Mouse (Mus musculus): ENCODE results near the gene Tex36.

Tex36 gene

DNA sequence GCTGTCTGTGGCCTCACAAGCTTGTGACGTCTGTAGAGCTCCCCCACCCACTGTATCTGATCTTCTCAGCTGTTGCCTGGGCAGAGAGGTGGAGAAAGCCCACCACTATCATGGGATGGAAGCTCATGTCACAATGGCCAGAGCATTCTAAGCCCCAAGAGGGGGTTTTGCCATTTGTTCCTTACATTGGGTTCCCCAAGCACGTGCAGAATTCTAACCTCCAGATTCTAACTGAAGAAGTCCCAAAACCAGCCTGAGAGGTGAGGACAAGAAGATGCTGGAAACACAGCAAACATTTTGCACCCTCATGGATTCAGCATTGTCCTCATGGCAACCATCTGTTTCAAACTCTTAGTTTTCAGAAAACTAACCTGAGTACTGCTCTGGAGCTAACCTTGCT lies at the start of gene Tex36:
Gene Tex36, minus strand, starts transcription at position 101 of the 400 bp plus-strand sequence.
- no peak for DNase-seq

GRCm38 (mm10) chr7:133645716-133646115 lies 43.8 kb upstream of the Tex36 start:
- no peak for DNase-seq

DNA sequence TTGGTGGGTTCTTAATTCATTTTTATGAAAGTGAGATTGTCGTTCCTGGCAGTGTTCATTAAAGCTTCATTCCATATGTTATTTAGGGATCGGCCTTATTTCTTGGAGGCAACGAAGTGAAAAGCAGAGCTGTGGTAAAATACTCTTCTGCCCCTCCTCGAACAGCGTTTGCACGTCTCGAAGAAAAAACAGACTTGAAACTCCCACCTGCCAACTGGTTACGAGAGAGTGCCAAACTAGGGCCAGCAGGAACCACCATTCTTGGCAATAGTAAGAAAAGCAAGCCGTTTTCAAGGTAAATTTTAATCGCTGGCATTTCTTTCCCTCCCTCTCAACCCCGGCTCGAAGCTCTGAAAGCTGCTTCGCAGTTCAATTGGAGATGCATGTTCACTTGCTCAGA lies 36.9 kb upstream of the Tex36 start:
- DNase-seq, result no peak

DNA sequence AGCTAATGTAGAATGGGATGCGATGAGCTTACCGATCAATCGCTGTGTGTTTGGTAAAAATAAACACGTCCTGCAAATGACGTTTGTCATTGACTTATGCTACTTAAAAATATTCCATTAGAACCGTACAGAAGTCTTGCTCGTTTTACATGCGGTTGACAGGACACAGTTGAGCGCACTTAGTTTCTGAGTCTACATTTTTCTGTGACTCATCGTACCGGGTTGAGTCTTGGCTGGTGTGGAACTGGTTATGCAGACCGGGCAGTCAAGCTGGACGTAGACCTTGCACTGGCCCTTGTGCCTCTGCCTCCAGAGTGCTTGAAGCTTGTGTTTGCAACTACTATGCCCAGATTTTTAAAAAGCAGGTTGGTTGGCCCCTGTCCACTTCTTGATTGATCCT lies 36.3 kb upstream of the Tex36 start:
- no peak for DNase-seq

GRCm38 (mm10) chr7:133637361-133638305 lies 35.7 kb upstream of the Tex36 start, which contains the start of gene Edrf1:
Edrf1 (plus strand) TSS chr7:133637543.
- DNase-seq, result peak; percentile 100

DNA sequence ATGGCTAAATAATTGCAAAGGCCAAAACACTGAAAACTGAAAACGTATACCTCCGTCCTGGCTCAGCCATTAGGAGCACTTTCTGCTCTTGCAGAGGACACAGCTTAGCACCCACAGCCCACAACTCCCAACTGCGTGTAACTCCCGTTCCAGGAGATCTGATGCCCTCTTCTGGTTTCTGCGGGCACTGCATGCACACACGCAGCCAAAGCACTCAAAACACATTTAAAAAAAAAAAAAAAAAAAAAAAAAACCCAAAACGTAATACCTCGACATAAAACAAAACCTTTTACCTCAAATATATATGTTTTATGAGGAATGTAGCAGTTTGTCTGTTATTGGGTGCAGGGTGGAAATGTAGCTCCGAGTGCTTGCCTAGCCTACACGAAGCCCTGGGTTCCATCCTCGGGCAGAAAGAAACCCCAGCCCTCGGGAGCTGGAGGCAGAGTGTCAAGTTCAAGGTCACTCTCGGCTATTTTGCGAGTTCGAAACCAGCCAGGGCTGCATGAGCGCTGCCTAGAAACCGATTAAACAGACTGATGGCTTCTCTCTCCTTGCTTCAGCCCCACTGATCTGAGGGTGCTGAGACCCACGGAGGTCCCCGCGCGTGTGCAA lies 34.9 kb upstream of the Tex36 start:
- peak; percentile 85 for DNase-seq

DNA sequence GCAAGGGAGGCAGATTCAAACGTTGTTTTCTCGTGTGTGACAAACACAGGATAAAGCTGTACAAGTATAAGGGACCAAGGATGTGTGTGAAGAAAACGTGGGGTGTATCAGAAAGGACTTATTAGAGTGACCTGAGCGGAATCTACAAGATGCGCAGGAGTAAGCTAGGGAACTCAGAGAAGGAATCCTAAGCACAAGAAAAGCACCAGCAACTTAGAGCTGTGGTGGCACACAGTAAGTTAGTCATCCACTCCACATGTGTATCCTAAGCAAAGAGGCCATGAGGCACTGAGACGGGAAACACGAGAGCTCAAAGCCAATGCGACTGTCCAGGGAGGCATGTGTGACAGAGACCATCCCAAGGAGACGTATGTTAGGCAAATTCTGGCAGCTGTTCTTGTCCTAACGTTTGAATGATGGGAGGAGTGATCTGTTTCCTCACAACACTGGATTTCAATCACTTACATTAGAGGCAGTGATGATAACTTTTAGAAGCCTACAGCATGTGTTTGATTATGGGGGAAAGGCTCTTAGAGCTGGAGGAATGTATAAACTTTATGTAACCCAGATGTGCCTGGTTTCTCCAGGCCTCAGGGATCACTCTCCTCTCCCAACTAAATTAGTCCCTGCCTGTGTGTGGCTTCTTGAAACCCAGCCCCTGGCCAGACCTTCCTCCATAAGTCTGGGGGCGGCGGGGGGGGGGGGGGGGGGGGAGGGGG lies 33.1 kb upstream of the Tex36 start:
- DNase-seq, result peak; percentile 78

GRCm38 (mm10) chr7:133632476-133632875 lies 30.5 kb upstream of the Tex36 start:
- DNase-seq, result peak; percentile 56

GRCm38 (mm10) chr7:133630821-133631220 lies 28.9 kb upstream of the Tex36 start:
- DNase-seq, result no peak

- DNase-seq, result peak; percentile 26
Measured at GRCm38 (mm10) chr7:133627184-133627936, 25.4 kb upstream of the Tex36 start.

- DNase-seq, result no peak
Measured at GRCm38 (mm10) chr7:133623226-133623625, 21.3 kb upstream of the Tex36 start.

GRCm38 (mm10) chr7:133620721-133621120 lies 18.8 kb upstream of the Tex36 start:
- peak; percentile 68 for DNase-seq

GRCm38 (mm10) chr7:133612981-133613380 lies 11.0 kb upstream of the Tex36 start:
- DNase-seq, result no peak

DNA sequence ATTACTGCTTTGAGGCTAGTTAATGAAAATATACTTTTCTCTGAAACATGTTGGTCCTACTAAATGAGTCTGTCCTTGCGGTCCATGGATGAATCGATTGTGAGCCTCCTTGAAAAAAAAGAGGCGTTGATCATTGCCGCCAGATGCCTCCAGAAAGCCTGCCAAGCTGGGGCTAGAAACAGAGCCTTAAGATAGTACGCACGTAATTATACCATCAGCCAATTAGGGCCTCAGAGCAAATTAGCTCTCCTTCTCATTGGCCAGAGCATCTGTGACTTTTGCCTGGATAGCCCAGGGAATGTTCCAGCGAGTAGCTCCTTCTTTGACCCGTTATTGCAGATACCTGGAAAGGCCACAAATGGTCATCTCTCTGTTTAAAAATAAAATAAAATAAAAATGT lies 7.6 kb upstream of the Tex36 start:
- DNase-seq, result no peak

- no peak for DNase-seq
Measured at GRCm38 (mm10) chr7:133608631-133609340, 6.8 kb upstream of the Tex36 start.

DNA sequence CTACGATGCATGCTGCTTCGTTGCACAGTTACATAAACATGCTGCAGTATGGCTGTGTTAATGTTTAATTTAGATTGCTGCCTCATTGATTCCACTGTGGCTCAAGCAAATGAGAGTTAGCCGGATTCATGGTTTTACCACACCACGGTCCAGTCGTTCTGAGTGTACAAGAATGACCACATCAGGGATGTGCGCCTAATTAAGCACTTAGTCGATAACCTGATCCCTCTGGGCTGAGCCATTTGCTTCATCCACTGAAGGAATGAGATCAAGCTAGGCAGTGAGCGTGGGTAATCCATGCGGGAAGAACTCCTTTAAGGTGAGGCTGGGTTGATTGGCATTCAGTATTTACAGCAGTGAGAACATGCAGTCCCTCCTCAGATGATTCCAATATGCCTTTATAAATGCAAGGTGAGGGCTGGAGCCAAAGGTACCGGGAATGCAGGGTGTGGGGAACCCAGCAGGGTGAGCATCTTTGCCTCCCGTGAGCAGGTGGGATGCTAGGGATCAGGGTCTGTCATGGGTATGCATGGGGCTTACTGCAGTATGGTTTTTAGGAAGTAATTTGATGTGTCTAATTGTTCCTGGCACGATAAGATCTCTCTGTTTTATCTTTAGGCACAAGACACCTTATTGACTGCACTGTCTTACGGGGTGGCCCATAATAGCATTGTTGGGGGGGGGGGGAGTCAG lies 6.1 kb upstream of the Tex36 start:
- no peak for DNase-seq

GRCm38 (mm10) chr7:133607331-133607730 lies 5.4 kb upstream of the Tex36 start:
- no peak for DNase-seq

- no peak for DNase-seq
Measured at GRCm38 (mm10) chr7:133604427-133605081, 2.6 kb upstream of the Tex36 start.

- no peak for DNase-seq
Measured at GRCm38 (mm10) chr7:133603156-133603555, 1.2 kb upstream of the Tex36 start.

DNA sequence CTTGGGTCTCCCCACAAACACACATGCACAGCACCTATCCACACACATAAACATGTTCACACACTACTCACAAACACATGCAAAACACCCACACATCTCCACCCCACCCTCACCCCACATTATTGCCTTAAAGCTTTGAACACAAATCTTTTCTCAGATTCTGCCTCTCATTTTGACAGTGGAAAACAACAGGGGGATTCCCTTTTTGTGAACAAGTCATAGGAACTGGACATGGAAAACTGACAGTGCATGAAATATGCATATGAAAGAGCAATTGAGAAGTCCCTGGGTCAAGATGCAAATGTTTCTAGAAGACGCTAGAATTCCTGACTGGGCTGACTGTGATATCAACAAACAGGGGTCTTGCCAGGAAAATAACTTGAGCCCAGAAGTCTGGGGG lies 1.4 kb downstream of the Tex36 start:
- no peak for DNase-seq

DNA sequence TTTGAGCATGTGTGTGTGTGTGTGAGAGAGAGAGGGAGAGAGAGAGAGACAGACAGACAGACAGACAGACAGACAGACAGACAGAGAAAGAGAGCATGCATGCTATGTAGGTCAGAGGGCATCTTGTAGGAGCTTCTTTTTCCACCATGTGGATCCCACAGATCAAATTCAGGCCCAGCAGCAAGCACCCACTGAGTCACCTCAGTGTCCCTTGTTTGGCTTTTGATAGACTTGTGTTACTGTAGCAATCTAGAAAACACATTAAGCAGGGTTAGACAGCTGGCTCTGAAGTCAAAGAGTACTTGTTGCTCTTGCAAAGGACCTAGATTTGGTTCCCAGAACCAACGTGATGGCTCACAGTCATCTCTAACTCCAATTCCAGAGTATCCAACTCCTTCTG lies 10.2 kb downstream of the Tex36 start:
- no peak for DNase-seq
